Mouse (Mus musculus) gastrocnemius, postnatal 36 days (tissue): ENCODE data around the gene Loxl4. TPM values are rescaled to one million over a fixed set of nuclear protein-coding genes. Genes with fewer than 3 reads are reported as not detected.

ENCODE experiments used
- DNase-seq, 2 experiments: peaks; one replicate each; pipeline ENCODE4 v3.0.0; 2022
- intact Hi-C: fragments of 180-260 bp; cut with DNase I; formaldehyde crosslinking; loops from one replicate; pipeline ENCODE4 v1.15.1; 2025
- total RNA-seq, 2 experiments: library from RNA; stranded (reverse); gene quantifications; 2 replicates each; pipeline ENCODE4 v1.2.3; 2021

Gene Loxl4
- total RNA-seq, 2 experiments from 2014 or later = 1.8 to 2.7 TPM

- DNase-seq = no peak
- intact Hi-C loops = no loop called here
Observed at GRCm38 (mm10) chr19:42613116-42613515, 503 bp upstream of the Loxl4 start.

- intact Hi-C loops = no loop called here
- no peak for DNase-seq
Observed at GRCm38 (mm10) chr19:42611746-42612145, 867 bp downstream of the Loxl4 start.

- intact Hi-C loops = no loop called here
- DNase-seq = no peak
Observed at GRCm38 (mm10) chr19:42609716-42610115, 2.9 kb downstream of the Loxl4 start.

- no peak for DNase-seq
- intact Hi-C loops = no loop called here
Observed at GRCm38 (mm10) chr19:42608082-42608481, 4.5 kb downstream of the Loxl4 start.

GRCm38 (mm10) chr19:42602576-42602975 is 10.0 kb downstream of the Loxl4 start:
- intact Hi-C loops = no loop called here

GRCm38 (mm10) chr19:42602041-42602440 is 10.6 kb downstream of the Loxl4 start:
- DNase-seq = no peak
- intact Hi-C loops = no loop called here

More at GRCm38 (mm10) chr19:42602576-42602975, 10.0 kb downstream of the Loxl4 start:
- no peak for DNase-seq

GRCm38 (mm10) chr19:42601445-42601844 is 11.2 kb downstream of the Loxl4 start:
- no peak for DNase-seq

GRCm38 (mm10) chr19:42600591-42600990 is 12.0 kb downstream of the Loxl4 start:
- intact Hi-C loops = no loop called here

More at GRCm38 (mm10) chr19:42601445-42601844, 11.2 kb downstream of the Loxl4 start:
- intact Hi-C loops = no loop called here

GRCm38 (mm10) chr19:42599891-42600290 is 12.7 kb downstream of the Loxl4 start:
- intact Hi-C loops = no loop called here

More at GRCm38 (mm10) chr19:42600591-42600990, 12.0 kb downstream of the Loxl4 start:
- no peak for DNase-seq

GRCm38 (mm10) chr19:42597896-42598295 is 14.7 kb downstream of the Loxl4 start:
- no peak for DNase-seq
- intact Hi-C loops = no loop called here

More at GRCm38 (mm10) chr19:42599891-42600290, 12.7 kb downstream of the Loxl4 start:
- DNase-seq = no peak

- DNase-seq = no peak
- intact Hi-C loops = no loop called here
Observed at GRCm38 (mm10) chr19:42597286-42597685, 15.3 kb downstream of the Loxl4 start.

- intact Hi-C loops = no loop called here
- no peak for DNase-seq
Observed at GRCm38 (mm10) chr19:42595066-42595465, 17.5 kb downstream of the Loxl4 start.

- intact Hi-C loops = loop anchor here (5.0 kb wide), 1 partner anchor 154 kb away; no protein-coding TSS in a partner anchor
- no peak for DNase-seq
Observed at GRCm38 (mm10) chr19:42593456-42593855, 19.2 kb downstream of the Loxl4 start.

- no peak for DNase-seq
- intact Hi-C loops = loop anchor here (2.0 to 5.0 kb wide), 2 partner anchors 63 to 156 kb away; no protein-coding TSS in a partner anchor
Observed at GRCm38 (mm10) chr19:42591534-42591933, 21.1 kb downstream of the Loxl4 start.

GRCm38 (mm10) chr19:42589246-42589645 is 23.4 kb downstream of the Loxl4 start:
- no peak for DNase-seq
- intact Hi-C loops = no loop called here

GRCm38 (mm10) chr19:42587704-42588103 is 24.9 kb downstream of the Loxl4 start:
- no peak for DNase-seq
- intact Hi-C loops = no loop called here

GRCm38 (mm10) chr19:42584188-42584587 is 28.4 kb downstream of the Loxl4 start:
- DNase-seq = no peak
- intact Hi-C loops = no loop called here

GRCm38 (mm10) chr19:42583677-42584076 is 28.9 kb downstream of the Loxl4 start:
- intact Hi-C loops = no loop called here
- no peak for DNase-seq

- DNase-seq = no peak
- intact Hi-C loops = no loop called here
Observed at GRCm38 (mm10) chr19:42582811-42583370, 29.7 kb downstream of the Loxl4 start.

GRCm38 (mm10) chr19:42580701-42581100 is 31.9 kb downstream of the Loxl4 start:
- no peak for DNase-seq
- intact Hi-C loops = no loop called here

GRCm38 (mm10) chr19:42578631-42579030 is 34.0 kb downstream of the Loxl4 start:
- DNase-seq = no peak
- intact Hi-C loops = no loop called here

- no peak for DNase-seq
- intact Hi-C loops = no loop called here
Observed at GRCm38 (mm10) chr19:42576856-42577255, 35.8 kb downstream of the Loxl4 start.

- intact Hi-C loops = no loop called here
- DNase-seq = no peak
Observed at GRCm38 (mm10) chr19:42575317-42575716, 37.3 kb downstream of the Loxl4 start.
